Mouse (Mus musculus): ENCODE results near the gene 4930432K21Rik.

Gene 4930432K21Rik

GRCm38 (mm10) chr8:84193161-84193560 lies 45.3 kb downstream of the 4930432K21Rik start:
- no peak for DNase-seq

DNA sequence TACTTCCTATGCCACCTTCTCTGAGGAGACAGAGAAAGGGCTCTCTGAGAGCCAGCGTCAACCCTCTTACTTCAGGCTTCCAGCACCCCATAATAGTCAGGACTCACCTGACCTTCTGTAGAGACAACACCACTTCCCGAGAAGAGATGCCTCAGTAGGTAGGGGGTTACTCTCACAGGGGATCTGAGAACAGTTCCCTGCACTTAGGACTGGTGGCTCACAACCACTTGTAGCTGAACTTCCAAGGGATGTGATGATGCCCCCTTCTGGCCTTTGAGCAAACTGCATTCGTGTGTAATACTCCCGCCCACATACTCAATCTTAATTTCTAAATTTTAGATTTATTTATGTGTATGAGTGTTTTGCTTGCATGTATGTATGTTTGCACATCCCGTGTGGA lies 45.7 kb downstream of the 4930432K21Rik start:
- no peak for DNase-seq

DNA sequence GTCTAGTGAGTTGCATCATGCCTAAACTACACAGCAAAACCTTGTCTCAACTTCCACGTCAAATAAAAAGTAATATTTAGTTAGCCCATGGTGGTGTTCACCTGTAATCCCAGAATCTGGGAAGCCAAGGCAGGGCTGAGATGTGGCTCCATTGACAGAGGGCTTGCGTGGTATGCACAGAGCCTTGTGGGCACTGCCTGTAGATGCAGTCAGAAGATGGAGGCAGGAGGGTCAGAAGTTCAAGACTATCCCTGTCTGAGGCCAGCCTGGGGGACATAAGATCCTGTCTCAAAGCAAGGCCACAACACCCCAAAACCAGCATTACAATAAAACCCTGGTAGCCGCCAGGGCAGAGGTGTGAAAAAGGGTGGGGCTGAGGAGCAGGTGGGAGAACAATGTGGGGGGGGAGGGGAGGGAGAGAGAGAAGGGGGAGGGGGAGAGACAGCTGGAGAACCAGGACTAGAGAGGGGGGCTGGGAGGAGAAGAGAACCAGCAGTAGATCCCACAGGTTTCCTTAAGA lies 46.5 kb downstream of the 4930432K21Rik start:
- DNase-seq, result no peak

GRCm38 (mm10) chr8:84197141-84197921 lies 49.5 kb downstream of the 4930432K21Rik start:
- DNase-seq, result peak; percentile 85 to 87

- peak; percentile 92 to 95 for DNase-seq
Observed at GRCm38 (mm10) chr8:84197922-84198774, 50.3 kb downstream of the 4930432K21Rik start.

DNA sequence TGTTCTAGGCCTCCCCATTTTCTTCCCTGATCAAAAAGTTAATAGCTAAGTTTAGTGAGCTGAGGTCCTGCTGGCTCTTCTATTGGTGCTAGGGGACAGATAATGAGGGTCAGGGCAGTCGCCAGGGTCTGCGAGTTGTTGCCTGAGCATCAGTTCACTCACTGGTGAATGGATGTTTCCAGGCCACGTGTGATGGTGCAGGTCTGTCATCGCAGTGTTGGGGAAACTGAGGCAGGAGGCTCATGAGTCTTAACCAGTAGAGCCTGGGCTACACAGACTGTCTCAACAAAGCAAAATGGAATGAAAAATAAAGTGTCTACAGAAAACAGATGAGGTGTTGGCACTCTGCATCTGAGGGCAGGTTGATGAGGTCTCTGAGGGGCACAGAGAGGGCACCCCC lies 51.0 kb downstream of the 4930432K21Rik start:
- no peak for DNase-seq

- peak; percentile 26 to 36 for DNase-seq
Observed at GRCm38 (mm10) chr8:84199348-84200125, 51.7 kb downstream of the 4930432K21Rik start.

- DNase-seq, result peak in 1 of 2 experiments; percentile 49
Observed at GRCm38 (mm10) chr8:84200126-84200555, 52.3 kb downstream of the 4930432K21Rik start.

GRCm38 (mm10) chr8:84200652-84201544 lies 53.1 kb downstream of the 4930432K21Rik start:
- peak; percentile 69 to 70 for DNase-seq

GRCm38 (mm10) chr8:84201545-84202245 lies 53.9 kb downstream of the 4930432K21Rik start:
- DNase-seq, result peak; percentile 32 to 46

GRCm38 (mm10) chr8:84202466-84202865 lies 54.6 kb downstream of the 4930432K21Rik start:
- DNase-seq, result peak; percentile 17 to 39

- peak; percentile 83 to 89 for DNase-seq
Observed at GRCm38 (mm10) chr8:84202938-84203917, 55.4 kb downstream of the 4930432K21Rik start.

- DNase-seq, result peak; percentile 13 to 42
Observed at GRCm38 (mm10) chr8:84203975-84204772, 56.3 kb downstream of the 4930432K21Rik start.

DNA sequence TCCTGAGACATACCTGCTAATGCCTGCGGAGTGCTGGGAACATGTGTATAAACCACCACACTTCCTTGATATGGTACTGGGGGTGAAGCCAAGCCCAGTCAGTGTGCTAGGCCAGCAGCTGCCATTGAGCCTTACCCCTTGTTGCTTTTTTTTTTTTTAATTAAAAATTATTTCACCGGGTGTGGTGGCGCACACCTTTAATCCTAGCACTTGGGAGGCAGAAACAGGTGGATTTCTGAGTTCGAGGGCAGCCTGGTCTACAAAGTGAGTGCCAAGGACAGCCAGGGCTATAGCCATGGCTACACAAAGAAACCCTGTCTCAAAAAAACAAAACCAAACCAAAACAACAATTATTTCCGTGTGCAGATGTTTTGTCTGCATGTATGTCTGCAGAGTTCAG lies 57.2 kb downstream of the 4930432K21Rik start:
- no peak for DNase-seq

DNA sequence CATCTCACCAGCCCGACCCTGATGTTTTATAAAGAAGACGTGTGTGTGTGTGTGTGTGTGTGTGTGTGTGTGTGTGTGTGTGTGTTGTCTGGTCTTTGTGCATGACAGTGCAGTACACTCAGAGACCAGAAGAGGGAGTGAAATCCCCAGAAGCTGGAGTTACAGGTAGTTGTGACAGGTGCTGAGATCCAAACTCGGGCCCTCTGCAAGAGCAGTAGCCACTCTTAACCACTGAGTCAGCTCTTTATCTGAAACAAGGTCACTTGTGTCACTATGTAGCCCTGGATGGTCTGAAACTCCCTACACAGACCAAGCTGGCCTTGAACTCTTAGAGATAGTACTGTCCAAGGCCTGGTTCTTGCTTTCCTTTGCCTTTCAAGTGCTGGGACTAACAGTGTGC lies 58.8 kb downstream of the 4930432K21Rik start:
- DNase-seq, result peak in 1 of 2 experiments; percentile 13

DNA sequence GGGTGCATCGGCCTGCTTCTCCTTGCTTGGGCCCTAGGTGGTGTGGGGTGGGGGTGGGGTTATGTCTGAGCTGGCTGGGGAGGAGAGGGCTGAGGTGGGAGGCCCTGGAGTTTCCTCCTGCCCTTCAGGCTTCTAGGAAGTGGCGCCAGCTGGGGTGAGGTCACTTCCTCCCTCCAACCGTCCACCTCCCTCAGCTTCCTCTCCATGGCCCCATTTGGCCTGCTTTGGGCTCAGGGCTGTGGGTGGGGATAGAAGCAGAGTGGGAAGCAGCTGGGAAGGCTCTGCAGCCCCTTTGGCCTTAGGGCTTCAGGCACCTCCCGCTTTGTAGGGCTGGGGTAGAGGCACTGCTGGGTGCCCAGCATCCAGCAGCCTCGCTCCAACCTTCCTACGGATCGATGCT lies 60.0 kb downstream of the 4930432K21Rik start:
- DNase-seq, result peak; percentile 61 to 79

- peak; percentile 54 to 64 for DNase-seq
Observed at GRCm38 (mm10) chr8:84208381-84209380, 60.9 kb downstream of the 4930432K21Rik start.

Measured in thymus, postnatal 36 days (tissue).